Mouse (Mus musculus) brown adipose tissue, adult 24 weeks (tissue): ENCODE data around the gene Tpbpa. TPM values are rescaled to one million over a fixed set of nuclear protein-coding genes. Genes with fewer than 3 reads are reported as not detected.
"Not testable (repeated sequence)": the region's sequence is repeated elsewhere in the genome, so short reads cannot be mapped to it uniquely, and the experiment has no call there.

Experiments
- H3K27ac ChIP-seq: fragments of 200-500 bp; replicated peaks from 2 replicates; pipeline ENCODE4 v1.5.1; 2012; ENCODE audit warnings: low read depth, mild to moderate bottlenecking, low read length
- H3K4me1 ChIP-seq: fragments of 200-500 bp; 2 replicates; pipeline ENCODE4 v1.6.1; 2012; ENCODE audit warnings: low read length, mixed read lengths; ENCODE audit not compliant: control insufficient read depth, insufficient read depth, insufficient read length
- H3K4me3 ChIP-seq: fragments of 200-500 bp; 2 replicates; pipeline ENCODE4 v1.5.1; 2012; ENCODE audit warnings: low read depth, mild to moderate bottlenecking, low read length, moderate library complexity; ENCODE audit not compliant: insufficient read depth
- polyA plus RNA-seq: library from polyadenylated mRNA; stranded (reverse); fragments of >200 nt; gene quantifications from 2 replicates; pipeline ENCODE4 v1.2.4, GENCODE M21; 2012; ENCODE audit not compliant: missing spikeins, insufficient read depth, insufficient read length

Gene Tpbpa
- polyA plus RNA-seq, result not detected in 2 replicates

DNA sequence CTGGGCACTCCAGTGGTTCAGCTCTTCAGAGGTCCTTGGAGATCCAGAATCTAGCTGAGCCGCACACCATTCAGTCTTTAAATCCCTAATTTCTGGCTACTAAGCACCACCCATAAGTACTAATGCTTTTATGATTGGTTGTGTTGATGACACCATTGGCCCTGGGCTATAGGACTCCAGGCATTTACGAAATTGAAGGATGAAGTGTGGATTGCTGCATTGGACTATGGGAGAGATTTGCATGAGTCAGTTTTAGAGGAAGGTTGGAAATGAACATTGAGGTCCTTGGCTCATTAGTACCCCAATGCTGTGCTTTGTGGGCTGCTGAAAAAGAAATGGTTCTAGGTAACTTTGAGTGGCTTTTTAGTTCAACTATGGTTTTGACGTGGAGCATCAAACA lies at the start of gene Tpbpa:
Gene Tpbpa (minus strand): TSS at position 101 of the 400 bp plus-strand sequence.
- not testable (repeated sequence) for H3K27ac ChIP-seq, H3K4me1 ChIP-seq, H3K4me3 ChIP-seq

DNA sequence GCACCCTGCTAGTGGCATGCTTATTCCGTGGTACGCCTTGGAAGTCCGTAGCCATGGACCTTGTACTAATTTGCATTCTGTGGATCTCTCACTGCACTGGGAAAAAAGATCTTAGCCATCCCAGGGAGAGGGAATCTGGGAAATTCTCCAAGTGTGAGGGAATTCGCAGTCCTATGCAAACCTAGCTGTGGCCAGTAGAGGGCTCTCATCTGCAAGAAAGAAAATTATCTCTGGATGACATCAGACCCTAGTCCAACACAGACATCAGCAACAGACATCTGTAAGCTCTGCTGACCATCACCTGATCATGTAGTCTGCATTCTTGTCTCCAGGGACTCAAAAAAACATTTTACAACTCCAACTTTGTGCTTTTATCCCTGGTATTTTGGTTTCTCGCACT lies 45.1 kb upstream of the Tpbpa start:
- not testable (repeated sequence) for H3K4me3 ChIP-seq, H3K4me1 ChIP-seq, H3K27ac ChIP-seq

DNA sequence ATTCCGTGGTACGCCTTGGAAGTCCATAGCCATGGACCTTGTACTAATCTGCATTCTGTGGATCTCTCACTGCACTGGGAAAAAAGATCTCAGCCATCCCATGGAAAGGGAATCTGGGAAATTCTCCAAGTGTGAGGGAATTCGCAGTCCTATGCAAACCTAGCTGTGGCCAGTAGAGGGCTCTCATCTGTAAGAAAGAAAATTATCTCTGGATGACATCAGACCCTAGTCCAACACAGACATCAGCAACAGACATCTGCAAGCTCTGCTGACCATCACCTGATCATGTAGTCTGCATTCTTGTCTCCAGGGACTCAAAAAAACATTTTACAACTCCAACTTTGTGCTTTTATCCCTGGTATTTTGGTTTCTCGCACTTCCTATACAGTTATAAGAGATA lies 30.5 kb upstream of the Tpbpa start:
- not testable (repeated sequence) for H3K27ac ChIP-seq, H3K4me3 ChIP-seq, H3K4me1 ChIP-seq

DNA sequence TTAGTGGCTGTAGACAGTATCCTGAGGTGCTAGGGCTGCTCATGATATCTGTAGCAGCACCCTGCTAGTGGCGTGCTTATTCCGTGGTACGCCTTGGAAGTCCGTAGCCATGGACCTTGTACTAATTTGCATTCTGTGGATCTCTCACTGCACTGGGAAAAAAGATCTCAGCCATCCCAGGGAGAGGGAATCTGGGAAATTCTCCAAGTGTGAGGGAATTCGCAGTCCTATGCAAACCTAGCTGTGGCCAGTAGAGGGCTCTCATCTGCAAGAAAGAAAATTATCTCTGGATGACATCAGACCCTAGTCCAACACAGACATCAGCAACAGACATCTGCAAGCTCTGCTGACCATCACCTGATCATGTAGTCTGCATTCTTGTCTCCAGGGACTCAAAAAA lies 22.2 kb upstream of the Tpbpa start:
- H3K27ac ChIP-seq, H3K4me3 ChIP-seq, H3K4me1 ChIP-seq: not testable (repeated sequence)

DNA sequence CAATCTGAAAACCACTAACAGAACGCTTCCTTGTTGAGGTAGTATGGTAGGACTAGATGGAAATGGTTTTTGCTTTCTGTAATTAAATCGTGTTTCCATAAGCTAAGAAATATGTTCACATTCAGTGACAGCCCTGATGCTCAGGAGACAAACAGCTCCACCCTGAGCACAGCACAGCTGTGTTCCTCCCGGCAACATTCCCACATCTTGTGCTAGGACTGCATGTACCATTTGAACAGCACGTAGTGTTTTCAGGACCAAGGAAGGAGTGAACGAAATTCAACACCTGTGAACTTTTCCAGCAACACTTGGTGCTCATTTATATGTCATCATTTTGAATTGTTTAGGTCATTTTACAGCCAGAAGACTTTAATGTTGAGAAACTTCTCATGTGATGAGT lies 19.9 kb upstream of the Tpbpa start:
- Histone ChIP-seq H3K4me3 (no peak overlapping the region), H3K27ac (no peak overlapping the region), H3K4me1 (no peaks in the 10 kb centered on the region)

GRCm38 (mm10) chr13:60936500-60936901 lies 5.3 kb downstream of the Tpbpa start, which contains the start of the genes Gm49391 and Ctla2a:
Gene Gm49391, minus strand, starts transcription at chr13:60936571.
Gene Ctla2a, minus strand, starts transcription at chr13:60936625.
- peak within 1 kb of the TSS; percentile 79 for H3K27ac ChIP-seq
- peaks cover 2% of the 10 kb centered on the region; the same call in 1 of the 2 replicates for H3K4me1 ChIP-seq
- H3K4me3 ChIP-seq, result peak within 1 kb of the TSS; percentile 31

DNA sequence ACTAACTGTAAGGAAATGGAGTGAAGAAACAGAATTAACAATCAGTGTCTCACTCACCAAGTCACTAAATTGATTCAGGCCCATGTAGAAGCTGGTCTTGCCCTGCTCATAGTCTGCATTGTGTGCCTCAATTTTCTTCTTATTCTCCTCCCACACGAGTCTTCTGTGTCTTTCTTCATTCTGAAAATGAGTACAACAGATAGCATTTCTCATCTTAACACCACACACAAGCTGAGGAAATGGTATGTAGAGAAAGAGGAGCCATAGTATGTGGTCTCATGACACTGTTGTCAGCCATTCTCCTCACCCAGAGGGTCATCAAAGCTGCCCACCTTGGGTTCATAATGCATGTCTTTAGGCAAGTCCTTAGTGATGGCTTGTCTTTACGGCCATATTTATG lies 6.3 kb downstream of the Tpbpa start, which contains the start of gene Gm49393:
Gene Gm49393 (minus strand): TSS at position 101 of the 400 bp plus-strand sequence.
- H3K4me1 ChIP-seq, result not testable (repeated sequence)
- H3K27ac ChIP-seq, result peak within 1 kb of the TSS; percentile 59; the same call in 1 of the 2 replicates
- H3K4me3 ChIP-seq, result peak within 1 kb of the TSS; percentile 31

DNA sequence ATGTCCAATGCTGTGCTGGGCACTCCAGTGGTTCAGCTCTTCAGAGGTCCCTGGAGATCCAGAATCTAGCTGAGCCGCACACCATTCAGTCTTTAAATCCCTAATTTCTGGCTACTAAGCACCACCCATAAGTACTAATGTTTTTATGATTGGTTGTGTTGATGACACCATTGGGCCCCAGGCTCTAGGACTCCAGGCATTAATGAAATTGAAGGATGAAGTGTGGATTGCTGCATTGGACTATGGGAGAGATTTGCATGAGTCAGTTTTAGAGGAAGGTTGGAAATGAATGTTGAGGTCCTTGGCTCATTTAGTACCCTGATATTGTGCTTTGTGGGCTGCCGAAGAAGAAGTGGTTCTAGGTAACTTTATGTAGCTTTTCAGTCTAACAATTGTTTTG lies 37.0 kb downstream of the Tpbpa start, which contains the start of gene Tpbpb:
Gene Tpbpb (minus strand): TSS at position 101 of the 400 bp plus-strand sequence.
- H3K27ac ChIP-seq, H3K4me1 ChIP-seq, H3K4me3 ChIP-seq: not testable (repeated sequence)

- Histone ChIP-seq H3K4me1 (no peaks in the 10 kb centered on the region), H3K27ac (peak within 1 kb of the TSS; percentile 88), H3K4me3 (no peak within 1 kb of the TSS)
Observed at GRCm38 (mm10) chr13:60897328-60897727, 44.5 kb downstream of the Tpbpa start, which contains the start of gene Ctla2b. Gene Ctla2b, minus strand, starts transcription at chr13:60897447.

- peak within 1 kb of the TSS; percentile 88 for H3K27ac ChIP-seq
- H3K4me3 ChIP-seq, H3K4me1 ChIP-seq: not testable (repeated sequence)
Observed at GRCm38 (mm10) chr13:60896794-60897193, 45.0 kb downstream of the Tpbpa start, which contains the start of gene Gm49392. Gene Gm49392, minus strand, starts transcription at chr13:60896894.

- H3K4me1 ChIP-seq, result no peaks in the 10 kb centered on the region
- no peak overlapping the region for H3K4me3 ChIP-seq
- H3K27ac ChIP-seq, result no peak overlapping the region
Observed at GRCm38 (mm10) chr13:60895406-60896160, 46.2 kb downstream of the Tpbpa start.

DNA sequence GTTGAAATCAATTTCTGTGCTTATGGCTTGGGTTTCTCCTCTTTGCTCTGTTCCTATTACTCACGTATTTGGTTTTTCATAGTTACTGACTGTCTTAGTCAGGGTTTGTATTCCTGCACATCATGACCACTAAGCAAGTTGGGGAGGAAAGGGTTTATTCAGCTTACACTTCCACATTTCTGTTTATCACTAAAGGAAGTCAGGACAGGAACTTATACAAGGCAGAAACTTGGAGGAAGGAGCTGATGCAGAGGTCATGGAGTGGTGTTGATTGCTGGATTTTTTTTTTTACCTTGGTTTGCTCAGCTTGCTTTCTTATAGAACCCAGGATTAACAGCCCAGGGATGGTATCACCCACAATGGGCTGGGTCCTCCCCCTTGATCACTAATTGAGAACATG lies 49.5 kb downstream of the Tpbpa start:
- H3K4me3 ChIP-seq, result no peak overlapping the region
- peak overlapping the region; percentile 75 for H3K27ac ChIP-seq
- H3K4me1 ChIP-seq, result no peaks in the 10 kb centered on the region

Other genes starting within 250 kb of the Tpbpa start
- gene BC051665, start 155.6 kb downstream of the Tpbpa start, polyA plus RNA-seq, result not detected in 2 replicates
- not detected in 2 replicates for gene Ctsll3, start 139.1 kb downstream of the Tpbpa start, polyA plus RNA-seq
- gene 4930486L24Rik, start 77.5 kb downstream of the Tpbpa start, polyA plus RNA-seq, result not detected in 2 replicates
- 0.83 and 1.4 TPM in 2 replicates for gene Gm49392, start 45.1 kb downstream of the Tpbpa start, polyA plus RNA-seq
- 9.3 TPM in 1 of 2 replicates, not detected in the other for gene Ctla2b, start 44.5 kb downstream of the Tpbpa start, polyA plus RNA-seq
- gene Tpbpb, start 37.1 kb downstream of the Tpbpa start, polyA plus RNA-seq, result not detected in 2 replicates
- gene Gm49393, start 6.4 kb downstream of the Tpbpa start, polyA plus RNA-seq, result 3.6 TPM in 1 of 2 replicates, not detected in the other
- gene Gm49391, start 5.4 kb downstream of the Tpbpa start, polyA plus RNA-seq, result 2.2 and 10.1 TPM in 2 replicates
- gene Ctla2a, start 5.4 kb downstream of the Tpbpa start, polyA plus RNA-seq, result 21.1 and 47.5 TPM in 2 replicates
- not detected in 2 replicates for gene Ctsj, start 64.0 kb upstream of the Tpbpa start, polyA plus RNA-seq
- gene Ctsq, start 98.6 kb upstream of the Tpbpa start, polyA plus RNA-seq, result not detected in 2 replicates
- not detected in 2 replicates for gene Ctsr, start 222.3 kb upstream of the Tpbpa start, polyA plus RNA-seq